Mouse (Mus musculus): ENCODE measurements around the gene Etv1. TPM values are rescaled to one million over a fixed set of nuclear protein-coding genes. Genes with fewer than 3 reads are reported as not detected.

Gene Etv1
- polyA plus RNA-seq, 1 experiment from 2014 or later, result 22.3 TPM

DNA sequence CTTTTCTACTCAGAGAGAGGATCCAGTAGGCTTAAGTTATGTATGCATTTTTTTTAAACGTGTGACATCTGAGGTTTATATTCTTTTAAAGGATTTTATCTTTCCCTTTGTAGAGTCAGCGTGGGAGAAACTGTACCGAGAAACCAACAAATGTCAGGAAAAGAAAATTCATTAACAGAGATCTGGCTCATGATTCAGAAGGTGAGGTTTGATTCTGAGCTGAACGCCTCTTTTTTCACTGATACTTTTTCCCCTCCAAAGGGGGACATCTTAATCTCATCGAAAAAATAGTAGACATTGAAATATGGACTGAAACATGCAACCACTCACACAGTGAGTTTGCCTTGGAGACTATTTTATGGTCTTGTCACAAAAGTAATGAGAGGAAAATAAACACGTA is 2.5 kb downstream of the Etv1 start:
- Histone ChIP-seq H3K9ac (no peak overlapping the region), H3K27me3 (ENCODE audit: control insufficient read depth, insufficient read depth, low read length) (no peaks in the 10 kb centered on the region; the same call in 1 of the 2 replicates), H3K4me3 (replicated peaks; ENCODE audit: low read length) (peak overlapping the region; percentile 56), H3K36me3 (replicated peaks; ENCODE audit: control insufficient read depth, insufficient read depth) (no peaks in the 10 kb centered on the region), H3K27ac (no peak overlapping the region), H3K4me2 (replicated peaks) (peak overlapping the region; percentile 79), H3K9me3 (ENCODE audit: control insufficient read depth, low read length) (no peaks in the 10 kb centered on the region), H3K4me1 (replicated peaks; ENCODE audit: control insufficient read depth, insufficient read depth, low read length) (no peaks in the 10 kb centered on the region)
- DNase-seq (ENCODE audit: low spot score) (no peak), ATAC-seq (ENCODE audit: low FRiP score) (no peak)
- WGBS, result 55% methylated on average over 6 of the region's 6 CpGs

DNA sequence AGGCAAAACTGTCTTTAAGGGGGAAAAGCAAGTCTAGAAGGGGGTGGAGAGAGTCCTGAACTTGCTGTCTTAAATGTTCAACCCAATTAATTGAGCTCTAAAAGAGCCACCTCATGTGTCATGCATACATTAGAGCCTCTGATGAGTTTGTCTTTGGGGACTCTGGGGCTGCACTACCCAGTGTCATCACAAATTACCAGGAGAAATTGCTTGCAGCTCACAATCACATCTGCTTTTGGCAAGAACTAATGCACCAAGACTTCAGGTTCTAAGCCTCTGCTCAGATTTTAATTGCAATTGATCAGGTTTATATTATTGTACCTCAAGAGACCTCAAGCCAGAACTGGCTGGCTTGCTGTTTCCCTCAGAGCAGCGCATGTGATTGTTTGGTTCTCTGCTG is 4.1 kb downstream of the Etv1 start:
- peak overlapping the region; percentile 24 for H3K4me2 ChIP-seq (replicated peaks)
- WGBS, result 42% methylated on average over 1 of the region's 1 CpGs
- no peaks in the 10 kb centered on the region for H3K4me1 ChIP-seq (replicated peaks; ENCODE audit: control insufficient read depth, insufficient read depth, low read length)

DNA sequence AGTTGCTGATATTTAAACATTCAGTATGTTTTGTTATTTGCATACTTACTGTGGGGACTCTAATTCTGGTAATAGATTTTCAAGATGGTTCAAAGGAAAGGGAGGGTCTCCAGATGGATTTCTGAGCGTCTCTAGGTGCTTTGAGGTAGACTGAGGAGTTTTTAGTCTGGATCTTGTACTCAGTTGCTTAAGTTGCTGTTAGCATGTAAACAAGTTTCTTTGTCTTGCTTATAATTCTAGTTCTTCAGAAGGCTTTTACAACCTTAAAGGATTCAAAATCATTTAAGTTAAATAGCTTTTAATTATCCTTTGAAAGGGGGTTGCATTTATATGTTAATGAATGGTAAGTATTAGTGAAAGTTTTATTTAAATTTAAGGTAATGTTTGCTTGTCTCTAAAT is 5.0 kb downstream of the Etv1 start:
- DNase-seq (ENCODE audit: low spot score), result no peak
- H3K36me3 ChIP-seq (replicated peaks; ENCODE audit: control insufficient read depth, insufficient read depth), result no peaks in the 10 kb centered on the region
- H3K4me3 ChIP-seq (replicated peaks; ENCODE audit: low read length), result 0 out of 2 replicates have a peak overlapping the region, but pooled peaks have one; percentile 4
- H3K27ac ChIP-seq, result no peak overlapping the region
- no peak for ATAC-seq (ENCODE audit: low FRiP score)
- no peaks in the 10 kb centered on the region for H3K9me3 ChIP-seq (ENCODE audit: control insufficient read depth, low read length)
- no peaks in the 10 kb centered on the region for H3K4me1 ChIP-seq (replicated peaks; ENCODE audit: control insufficient read depth, insufficient read depth, low read length)
- H3K4me2 ChIP-seq (replicated peaks), result peak overlapping the region; percentile 24
- 14% methylated on average over 1 of the region's 1 CpGs for WGBS
- no peaks in the 10 kb centered on the region for H3K27me3 ChIP-seq (ENCODE audit: control insufficient read depth, insufficient read depth, low read length)
- H3K9ac ChIP-seq, result no peak overlapping the region

More for the DNA sequence above, 4.1 kb downstream of the Etv1 start:
- Histone ChIP-seq H3K4me3 (replicated peaks; ENCODE audit: low read length) (0 out of 2 replicates have a peak overlapping the region, but pooled peaks have one; percentile 4), H3K9me3 (ENCODE audit: control insufficient read depth, low read length) (no peaks in the 10 kb centered on the region), H3K36me3 (replicated peaks; ENCODE audit: control insufficient read depth, insufficient read depth) (no peaks in the 10 kb centered on the region), H3K27me3 (ENCODE audit: control insufficient read depth, insufficient read depth, low read length) (no peaks in the 10 kb centered on the region), H3K9ac (0 out of 2 replicates have a peak overlapping the region, but pooled peaks have one; percentile 16), H3K27ac (no peak overlapping the region)
- DNase-seq (ENCODE audit: low spot score), result no peak
- ATAC-seq (ENCODE audit: low FRiP score), result no peak

- ATAC-seq (ENCODE audit: low FRiP score), result no peak
- H3K4me3 ChIP-seq (replicated peaks; ENCODE audit: low read length), result no peak overlapping the region
- H3K4me2 ChIP-seq (replicated peaks), result no peak overlapping the region
- H3K27me3 ChIP-seq (ENCODE audit: control insufficient read depth, insufficient read depth, low read length), result no peaks in the 10 kb centered on the region
- no peaks in the 10 kb centered on the region for H3K36me3 ChIP-seq (replicated peaks; ENCODE audit: control insufficient read depth, insufficient read depth)
- WGBS, result 91% methylated on average over 4 of the region's 4 CpGs
- H3K4me1 ChIP-seq (replicated peaks; ENCODE audit: control insufficient read depth, insufficient read depth, low read length), result no peaks in the 10 kb centered on the region
- DNase-seq (ENCODE audit: low spot score), result no peak
- H3K9me3 ChIP-seq (ENCODE audit: control insufficient read depth, low read length), result no peaks in the 10 kb centered on the region
- no peak overlapping the region for H3K27ac ChIP-seq
- H3K9ac ChIP-seq, result no peak overlapping the region
Observed at GRCm38 (mm10) chr12:38786571-38786970, 7.4 kb downstream of the Etv1 start.

DNA sequence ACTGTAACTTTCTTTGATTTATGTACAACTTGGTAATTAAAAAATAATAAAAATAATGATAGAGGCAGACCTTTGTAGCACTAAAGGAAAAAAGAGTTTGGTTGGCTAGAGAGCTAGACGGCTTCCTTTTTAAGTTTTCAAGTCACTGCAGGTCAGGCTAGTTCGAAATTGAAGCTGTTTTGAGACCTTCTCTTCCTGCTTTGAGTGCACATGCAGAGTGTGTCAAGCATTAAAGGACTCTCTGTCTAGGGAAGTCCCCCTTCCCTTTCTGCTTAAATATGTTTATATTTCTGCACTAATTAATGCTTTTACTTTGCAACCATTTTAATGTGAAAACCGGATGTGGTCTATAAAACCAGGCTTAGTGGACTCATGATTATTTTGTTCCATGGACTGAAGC is 8.5 kb downstream of the Etv1 start:
- Histone ChIP-seq H3K4me1 (replicated peaks; ENCODE audit: control insufficient read depth, insufficient read depth, low read length) (no peaks in the 10 kb centered on the region), H3K27me3 (ENCODE audit: control insufficient read depth, insufficient read depth, low read length) (no peaks in the 10 kb centered on the region), H3K36me3 (replicated peaks; ENCODE audit: control insufficient read depth, insufficient read depth) (no peaks in the 10 kb centered on the region), H3K4me3 (replicated peaks; ENCODE audit: low read length) (no peak overlapping the region), H3K9ac (no peak overlapping the region), H3K9me3 (ENCODE audit: control insufficient read depth, low read length) (no peaks in the 10 kb centered on the region), H3K4me2 (replicated peaks) (no peak overlapping the region), H3K27ac (no peak overlapping the region)
- ATAC-seq (ENCODE audit: low FRiP score) (no peak), DNase-seq (ENCODE audit: low spot score) (no peak)
- 73% methylated on average over 3 of the region's 3 CpGs for WGBS

GRCm38 (mm10) chr12:38788621-38789020 is 9.4 kb downstream of the Etv1 start:
- H3K27me3 ChIP-seq (ENCODE audit: control insufficient read depth, insufficient read depth, low read length), result no peaks in the 10 kb centered on the region
- WGBS, result 49% methylated on average over 6 of the region's 6 CpGs
- H3K27ac ChIP-seq, result no peak overlapping the region
- H3K4me2 ChIP-seq (replicated peaks), result 0 out of 2 replicates have a peak overlapping the region, but pooled peaks have one; percentile 4
- ATAC-seq (ENCODE audit: low FRiP score), result no peak
- no peaks in the 10 kb centered on the region for H3K36me3 ChIP-seq (replicated peaks; ENCODE audit: control insufficient read depth, insufficient read depth)
- no peak overlapping the region for H3K9ac ChIP-seq
- no peaks in the 10 kb centered on the region for H3K4me1 ChIP-seq (replicated peaks; ENCODE audit: control insufficient read depth, insufficient read depth, low read length)
- H3K4me3 ChIP-seq (replicated peaks; ENCODE audit: low read length), result no peak overlapping the region
- H3K9me3 ChIP-seq (ENCODE audit: control insufficient read depth, low read length), result no peaks in the 10 kb centered on the region
- no peak for DNase-seq (ENCODE audit: low spot score)

- Histone ChIP-seq H3K4me2 (replicated peaks) (no peak overlapping the region), H3K27me3 (ENCODE audit: control insufficient read depth, insufficient read depth, low read length) (no peaks in the 10 kb centered on the region)
- 95% methylated on average over 10 of the region's 10 CpGs for WGBS
Observed at GRCm38 (mm10) chr12:38789789-38790355, 10.7 kb downstream of the Etv1 start.

GRCm38 (mm10) chr12:38793076-38793475 is 13.9 kb downstream of the Etv1 start:
- Histone ChIP-seq H3K9me3 (ENCODE audit: control insufficient read depth, low read length) (no peaks in the 10 kb centered on the region), H3K27me3 (ENCODE audit: control insufficient read depth, insufficient read depth, low read length) (no peaks in the 10 kb centered on the region), H3K27ac (no peak overlapping the region), H3K36me3 (replicated peaks; ENCODE audit: control insufficient read depth, insufficient read depth) (no peaks in the 10 kb centered on the region), H3K4me2 (replicated peaks) (no peak overlapping the region), H3K4me1 (replicated peaks; ENCODE audit: control insufficient read depth, insufficient read depth, low read length) (no peaks in the 10 kb centered on the region), H3K9ac (no peak overlapping the region), H3K4me3 (replicated peaks; ENCODE audit: low read length) (no peak overlapping the region)
- 86% methylated on average over 4 of the region's 4 CpGs for WGBS
- ATAC-seq (ENCODE audit: low FRiP score), result no peak
- DNase-seq (ENCODE audit: low spot score), result no peak

More at GRCm38 (mm10) chr12:38789789-38790355, 10.7 kb downstream of the Etv1 start:
- Histone ChIP-seq H3K4me1 (replicated peaks; ENCODE audit: control insufficient read depth, insufficient read depth, low read length) (no peaks in the 10 kb centered on the region), H3K36me3 (replicated peaks; ENCODE audit: control insufficient read depth, insufficient read depth) (no peaks in the 10 kb centered on the region), H3K27ac (no peak overlapping the region), H3K9ac (no peak overlapping the region), H3K4me3 (replicated peaks; ENCODE audit: low read length) (no peak overlapping the region), H3K9me3 (ENCODE audit: control insufficient read depth, low read length) (no peaks in the 10 kb centered on the region)
- ATAC-seq (ENCODE audit: low FRiP score), result no peak
- DNase-seq (ENCODE audit: low spot score), result no peak

- H3K9me3 ChIP-seq (ENCODE audit: control insufficient read depth, low read length), result no peaks in the 10 kb centered on the region
- no peak overlapping the region for H3K4me2 ChIP-seq (replicated peaks)
- no peak overlapping the region for H3K4me3 ChIP-seq (replicated peaks; ENCODE audit: low read length)
- no peak for ATAC-seq (ENCODE audit: low FRiP score)
- 59% methylated on average over 2 of the region's 2 CpGs for WGBS
- H3K4me1 ChIP-seq (replicated peaks; ENCODE audit: control insufficient read depth, insufficient read depth, low read length), result no peaks in the 10 kb centered on the region
- DNase-seq (ENCODE audit: low spot score), result no peak
- H3K27ac ChIP-seq, result no peak overlapping the region
- no peaks in the 10 kb centered on the region for H3K27me3 ChIP-seq (ENCODE audit: control insufficient read depth, insufficient read depth, low read length)
- H3K9ac ChIP-seq, result no peak overlapping the region
- H3K36me3 ChIP-seq (replicated peaks; ENCODE audit: control insufficient read depth, insufficient read depth), result no peaks in the 10 kb centered on the region
Observed at GRCm38 (mm10) chr12:38793697-38794096, 14.5 kb downstream of the Etv1 start.

GRCm38 (mm10) chr12:38807031-38807430 is 27.9 kb downstream of the Etv1 start:
- no peak overlapping the region for H3K4me2 ChIP-seq (replicated peaks)
- H3K36me3 ChIP-seq (replicated peaks; ENCODE audit: control insufficient read depth, insufficient read depth), result no peaks in the 10 kb centered on the region
- no peaks in the 10 kb centered on the region for H3K27me3 ChIP-seq (ENCODE audit: control insufficient read depth, insufficient read depth, low read length)
- H3K4me1 ChIP-seq (replicated peaks; ENCODE audit: control insufficient read depth, insufficient read depth, low read length), result no peaks in the 10 kb centered on the region
- ATAC-seq (ENCODE audit: low FRiP score), result no peak
- no peak overlapping the region for H3K9ac ChIP-seq
- WGBS, result 67% methylated on average over 5 of the region's 5 CpGs
- no peaks in the 10 kb centered on the region for H3K9me3 ChIP-seq (ENCODE audit: control insufficient read depth, low read length)
- no peak overlapping the region for H3K4me3 ChIP-seq (replicated peaks; ENCODE audit: low read length)
- H3K27ac ChIP-seq, result no peak overlapping the region
- DNase-seq (ENCODE audit: low spot score), result no peak
